Mouse (Mus musculus): ENCODE data around the gene Rad23b.

- TF ChIP-seq EP300 (IDR thresholded peaks at IDR 0.05) (no peak), CTCF (IDR thresholded peaks at IDR 0.05) (no peak)
Observed at GRCm38 (mm10) chr4:55328471-55328870, 21.4 kb upstream of the Rad23b start.
